Mouse (Mus musculus): ENCODE data around the gene Tmem121. TPM values are rescaled to one million over a fixed set of nuclear protein-coding genes. Genes with fewer than 3 reads are reported as not detected.
A peak's percentile ranks its signal among the peaks of the same experiment; 100 is the strongest.

Gene Tmem121
- polyA plus RNA-seq, 1 experiment from 2014 or later = 17.0 TPM

DNA sequence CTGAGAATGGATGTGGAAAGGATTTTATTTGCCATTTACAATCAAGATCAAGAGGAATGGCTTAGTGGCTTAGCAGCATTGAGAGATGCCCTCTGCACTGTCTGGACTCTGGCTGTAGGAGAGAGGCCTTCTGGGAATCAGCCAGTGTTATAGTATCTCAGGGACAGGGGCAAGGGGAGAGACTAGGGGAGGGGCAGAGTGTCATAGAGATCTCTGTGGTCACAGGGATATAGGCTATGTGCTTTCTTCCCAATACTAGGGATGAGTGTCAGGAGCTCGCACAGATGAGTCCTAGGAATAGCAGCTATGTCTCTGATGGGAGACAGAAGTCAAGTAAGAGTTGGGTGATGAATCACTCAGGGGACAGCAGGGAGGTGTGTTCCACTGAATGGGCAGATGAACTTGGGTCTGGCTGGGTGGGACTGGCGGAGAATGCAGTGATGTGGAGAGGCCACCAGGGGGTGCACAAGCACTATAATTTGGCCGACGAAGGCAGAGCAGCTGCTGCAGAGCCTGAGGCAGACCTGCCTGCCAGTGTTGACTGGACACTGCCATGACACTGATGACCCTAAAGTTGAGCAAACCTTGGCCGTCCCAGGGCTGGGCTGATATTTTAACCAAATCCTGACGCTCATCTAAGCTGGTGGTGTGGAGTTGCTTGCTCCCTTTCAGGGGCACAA, 30.1 kb downstream of the Tmem121 start:
- WGBS = 12% methylated on average over 6 of the region's 6 CpGs
- H3K36me3 ChIP-seq (ENCODE audit: control insufficient read depth, insufficient read depth, low read length) = no peaks in the 10 kb centered on the region
- no peaks in the 10 kb centered on the region for H3K27me3 ChIP-seq (ENCODE audit: control insufficient read depth, insufficient read depth, low read length)
- 0 out of 2 replicates have a peak, but pooled peaks have one; percentile 41 for ATAC-seq (replicated peaks; ENCODE audit: low FRiP score)
- H3K4me3 ChIP-seq (ENCODE audit: low read depth, low read length) = no peak overlapping the region
- no peak overlapping the region for H3K4me2 ChIP-seq (ENCODE audit: low read depth, low read length, severe bottlenecking)
- no peaks in the 10 kb centered on the region for H3K9me3 ChIP-seq (ENCODE audit: control insufficient read depth, low read length)
- no peaks in the 10 kb centered on the region for H3K4me1 ChIP-seq (replicated peaks; ENCODE audit: control insufficient read depth, insufficient read depth, low read length)
- H3K27ac ChIP-seq (ENCODE audit: low read depth, low read length) = no peak overlapping the region
- H3K9ac ChIP-seq (ENCODE audit: low read length) = no peak overlapping the region
- peak; percentile 78 for DNase-seq (ENCODE audit: low spot score)

DNA sequence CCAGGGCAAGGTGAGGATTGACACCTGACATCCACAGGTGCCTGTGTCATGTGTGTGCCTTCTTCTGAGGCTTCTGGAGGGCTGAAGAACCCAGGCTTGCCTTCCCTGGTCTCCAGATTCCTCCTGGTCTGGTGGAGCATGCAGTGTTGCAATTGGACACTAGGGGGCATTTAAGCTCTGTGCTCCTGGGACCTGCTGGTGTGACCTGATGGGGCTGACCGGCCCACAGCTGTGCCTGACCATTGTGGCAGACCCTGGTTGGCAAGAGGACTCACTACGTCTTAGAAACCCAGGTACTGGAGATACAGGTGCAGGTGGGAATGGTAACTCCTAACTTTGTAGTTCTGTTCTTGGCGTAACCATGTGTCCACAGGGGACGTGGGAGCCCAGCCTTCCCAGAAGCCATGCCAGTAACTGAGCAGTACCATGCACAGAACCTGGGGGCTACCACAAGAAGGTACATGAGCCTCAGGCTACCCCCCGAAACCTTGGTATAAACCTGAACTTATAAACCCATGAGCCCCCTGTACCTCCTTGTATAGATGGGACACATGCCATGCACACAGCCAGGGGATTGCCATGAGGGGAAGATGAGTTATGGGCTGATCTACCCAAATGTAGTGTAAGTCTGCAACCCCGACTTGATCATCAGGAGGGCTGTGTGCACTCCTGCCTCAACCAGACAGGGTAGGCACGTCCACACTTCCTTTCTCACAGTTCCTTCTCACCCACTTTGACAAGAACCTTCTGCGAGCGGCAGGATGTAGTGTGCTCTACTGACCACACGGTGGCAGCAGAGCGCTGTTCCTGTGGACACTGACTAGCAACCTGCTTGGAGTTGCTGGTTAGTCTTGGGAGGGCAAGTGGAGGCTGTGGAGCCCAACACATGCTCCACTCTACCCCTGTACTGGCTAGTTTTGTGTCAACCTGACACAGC, 31.8 kb downstream of the Tmem121 start:
- Histone ChIP-seq H3K9me3 (ENCODE audit: control insufficient read depth, low read length) (no peaks in the 10 kb centered on the region), H3K27ac (ENCODE audit: low read depth, low read length) (no peak overlapping the region), H3K4me2 (ENCODE audit: low read depth, low read length, severe bottlenecking) (no peak overlapping the region), H3K36me3 (ENCODE audit: control insufficient read depth, insufficient read depth, low read length) (no peaks in the 10 kb centered on the region), H3K9ac (ENCODE audit: low read length) (no peak overlapping the region), H3K27me3 (ENCODE audit: control insufficient read depth, insufficient read depth, low read length) (no peaks in the 10 kb centered on the region), H3K4me3 (ENCODE audit: low read depth, low read length) (no peak overlapping the region), H3K4me1 (replicated peaks; ENCODE audit: control insufficient read depth, insufficient read depth, low read length) (no peaks in the 10 kb centered on the region)
- peak; percentile 90 for DNase-seq (ENCODE audit: low spot score)
- peak; percentile 28 for ATAC-seq (replicated peaks; ENCODE audit: low FRiP score)
- WGBS = 28% methylated on average over 11 of the region's 11 CpGs

DNA sequence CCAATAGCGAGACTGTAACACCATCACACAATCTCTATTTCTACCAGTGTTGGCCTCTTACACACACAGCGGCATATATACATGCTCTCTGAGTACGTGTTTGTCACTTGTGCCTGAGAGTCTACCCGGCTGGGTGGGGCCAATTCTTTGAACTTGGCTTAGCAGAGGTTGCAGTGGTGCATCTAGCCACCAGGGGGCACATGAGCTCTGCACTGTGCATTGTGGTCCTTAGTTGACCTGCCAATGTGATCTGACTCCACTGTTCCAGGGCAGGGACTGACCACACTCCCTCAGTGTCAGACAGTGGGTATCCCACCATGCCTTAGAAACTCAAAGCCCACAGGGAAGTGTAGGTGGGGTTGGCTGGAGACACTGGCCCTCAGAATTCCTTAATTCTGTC, 34.1 kb downstream of the Tmem121 start:
- ATAC-seq (replicated peaks; ENCODE audit: low FRiP score) = no peak
- WGBS = 64% methylated on average over 4 of the region's 4 CpGs
- peak; percentile 75 for DNase-seq (ENCODE audit: low spot score)
- no peaks in the 10 kb centered on the region for H3K9me3 ChIP-seq (ENCODE audit: control insufficient read depth, low read length)
- no peak overlapping the region for H3K9ac ChIP-seq (ENCODE audit: low read length)
- no peaks in the 10 kb centered on the region for H3K4me1 ChIP-seq (replicated peaks; ENCODE audit: control insufficient read depth, insufficient read depth, low read length)
- no peak overlapping the region for H3K4me2 ChIP-seq (ENCODE audit: low read depth, low read length, severe bottlenecking)
- H3K27ac ChIP-seq (ENCODE audit: low read depth, low read length) = no peak overlapping the region
- H3K36me3 ChIP-seq (ENCODE audit: control insufficient read depth, insufficient read depth, low read length) = no peaks in the 10 kb centered on the region
- no peak overlapping the region for H3K4me3 ChIP-seq (ENCODE audit: low read depth, low read length)
- H3K27me3 ChIP-seq (ENCODE audit: control insufficient read depth, insufficient read depth, low read length) = no peaks in the 10 kb centered on the region

DNA sequence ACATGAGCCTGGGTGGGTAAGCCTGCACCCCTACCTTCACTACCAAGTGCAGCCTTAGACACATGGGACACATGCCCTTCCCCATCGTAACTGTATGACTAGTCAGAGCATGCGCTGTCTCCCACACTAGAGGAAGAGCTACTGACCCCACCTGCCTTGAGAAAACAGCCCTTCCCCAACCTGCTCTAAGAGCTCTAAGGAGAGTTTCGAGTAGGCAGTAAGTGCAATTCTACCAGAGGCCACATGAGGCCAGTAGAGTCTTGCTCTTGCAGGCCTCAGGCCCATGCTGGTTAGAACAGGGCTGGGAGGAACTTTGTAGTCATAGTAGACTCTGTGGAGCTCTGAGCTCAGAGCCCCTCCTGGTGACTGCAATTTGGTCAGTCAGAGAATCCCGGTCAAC, 34.7 kb downstream of the Tmem121 start:
- H3K9ac ChIP-seq (ENCODE audit: low read length) = no peak overlapping the region
- no peaks in the 10 kb centered on the region for H3K27me3 ChIP-seq (ENCODE audit: control insufficient read depth, insufficient read depth, low read length)
- no peak overlapping the region for H3K4me2 ChIP-seq (ENCODE audit: low read depth, low read length, severe bottlenecking)
- ATAC-seq (replicated peaks; ENCODE audit: low FRiP score) (peak; percentile 17; the same call in 1 of the 2 replicates), DNase-seq (ENCODE audit: low spot score) (peak; percentile 70)
- H3K27ac ChIP-seq (ENCODE audit: low read depth, low read length) = no peak overlapping the region
- H3K4me1 ChIP-seq (replicated peaks; ENCODE audit: control insufficient read depth, insufficient read depth, low read length) = no peaks in the 10 kb centered on the region
- 42% methylated on average over 4 of the region's 4 CpGs for WGBS
- H3K9me3 ChIP-seq (ENCODE audit: control insufficient read depth, low read length) = no peaks in the 10 kb centered on the region
- no peak overlapping the region for H3K4me3 ChIP-seq (ENCODE audit: low read depth, low read length)
- no peaks in the 10 kb centered on the region for H3K36me3 ChIP-seq (ENCODE audit: control insufficient read depth, insufficient read depth, low read length)

DNA sequence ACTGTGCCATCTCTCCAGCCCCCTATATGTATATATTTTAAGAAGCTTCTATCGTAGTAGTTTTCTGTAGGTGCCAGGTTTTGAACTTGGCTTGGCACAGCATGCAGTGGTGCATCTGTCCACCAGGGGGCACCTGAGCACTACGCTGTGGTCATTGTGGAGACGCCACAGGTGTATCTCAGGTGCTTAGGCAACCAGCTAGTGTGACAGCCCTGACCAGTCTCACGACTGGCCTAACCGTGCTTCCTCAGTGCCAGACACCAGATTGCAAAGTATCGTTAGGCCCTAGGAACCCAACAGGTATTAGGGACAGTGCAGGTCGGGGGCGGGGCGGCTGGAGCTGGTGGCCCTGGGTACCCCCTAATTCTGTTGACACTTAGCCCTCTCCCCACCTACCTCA, 35.6 kb downstream of the Tmem121 start:
- H3K9ac ChIP-seq (ENCODE audit: low read length) = no peak overlapping the region
- 78% methylated on average over 9 of the region's 9 CpGs for WGBS
- no peaks in the 10 kb centered on the region for H3K9me3 ChIP-seq (ENCODE audit: control insufficient read depth, low read length)
- H3K4me3 ChIP-seq (ENCODE audit: low read depth, low read length) = no peak overlapping the region
- no peak overlapping the region for H3K27ac ChIP-seq (ENCODE audit: low read depth, low read length)
- no peaks in the 10 kb centered on the region for H3K27me3 ChIP-seq (ENCODE audit: control insufficient read depth, insufficient read depth, low read length)
- ATAC-seq (replicated peaks; ENCODE audit: low FRiP score) = no peak
- DNase-seq (ENCODE audit: low spot score) = peak; percentile 54
- no peaks in the 10 kb centered on the region for H3K4me1 ChIP-seq (replicated peaks; ENCODE audit: control insufficient read depth, insufficient read depth, low read length)
- no peaks in the 10 kb centered on the region for H3K36me3 ChIP-seq (ENCODE audit: control insufficient read depth, insufficient read depth, low read length)
- no peak overlapping the region for H3K4me2 ChIP-seq (ENCODE audit: low read depth, low read length, severe bottlenecking)

DNA sequence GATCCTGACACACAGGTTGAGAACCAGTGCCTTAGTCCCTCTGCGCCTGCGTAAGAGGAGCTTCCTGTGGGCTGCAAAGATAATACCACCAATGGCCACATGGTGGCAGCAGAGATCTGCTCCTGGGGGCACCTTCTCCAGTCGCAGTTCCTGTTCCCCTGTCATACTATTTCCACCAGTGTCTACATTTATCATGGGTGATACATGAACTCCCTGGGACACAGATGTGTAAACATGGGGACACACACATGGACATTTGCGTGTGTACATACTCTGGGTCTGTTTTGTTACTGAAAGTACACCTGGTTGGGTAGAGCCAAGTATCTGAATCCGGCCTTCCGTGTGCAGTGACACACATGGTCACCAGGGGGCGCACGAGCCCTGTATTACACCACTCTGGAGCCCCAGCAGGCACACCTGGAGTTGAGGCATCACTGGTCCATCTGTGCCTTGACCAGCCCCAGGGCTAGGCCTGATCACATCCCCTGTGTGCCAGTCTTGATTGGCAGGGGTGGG, 36.4 kb downstream of the Tmem121 start:
- Histone ChIP-seq H3K4me2 (ENCODE audit: low read depth, low read length, severe bottlenecking) (no peak overlapping the region), H3K9ac (ENCODE audit: low read length) (no peak overlapping the region), H3K9me3 (ENCODE audit: control insufficient read depth, low read length) (no peaks in the 10 kb centered on the region), H3K4me1 (replicated peaks; ENCODE audit: control insufficient read depth, insufficient read depth, low read length) (no peaks in the 10 kb centered on the region), H3K27me3 (ENCODE audit: control insufficient read depth, insufficient read depth, low read length) (no peaks in the 10 kb centered on the region), H3K27ac (ENCODE audit: low read depth, low read length) (no peak overlapping the region), H3K36me3 (ENCODE audit: control insufficient read depth, insufficient read depth, low read length) (no peaks in the 10 kb centered on the region), H3K4me3 (ENCODE audit: low read depth, low read length) (no peak overlapping the region)
- peak; percentile 91 for DNase-seq (ENCODE audit: low spot score)
- 17% methylated on average over 8 of the region's 8 CpGs for WGBS
- ATAC-seq (replicated peaks; ENCODE audit: low FRiP score) = peak; percentile 71

DNA sequence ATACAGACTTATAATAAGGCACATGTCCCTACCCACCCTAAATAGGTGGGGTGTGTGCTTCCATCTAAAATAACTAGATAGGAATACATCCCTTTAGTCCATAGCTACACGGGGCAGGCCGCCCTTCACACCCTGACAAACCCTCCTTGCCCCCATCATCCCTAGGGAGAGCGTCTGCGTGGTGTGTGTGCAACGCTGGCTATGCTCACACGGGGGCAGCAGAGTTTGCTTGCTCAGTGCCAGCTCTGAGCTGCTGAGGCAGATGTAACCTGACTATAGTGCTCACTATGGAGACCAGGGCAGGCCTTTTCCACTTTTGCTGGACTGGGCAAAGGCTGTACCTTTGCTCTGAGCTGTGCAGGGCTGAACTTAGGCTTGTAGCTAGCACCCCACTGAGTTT, 37.0 kb downstream of the Tmem121 start:
- WGBS = 31% methylated on average over 6 of the region's 6 CpGs
- ATAC-seq (replicated peaks; ENCODE audit: low FRiP score) (peak; percentile 16), DNase-seq (ENCODE audit: low spot score) (peak; percentile 76)
- Histone ChIP-seq H3K9me3 (ENCODE audit: control insufficient read depth, low read length) (no peaks in the 10 kb centered on the region), H3K27ac (ENCODE audit: low read depth, low read length) (no peak overlapping the region), H3K36me3 (ENCODE audit: control insufficient read depth, insufficient read depth, low read length) (no peaks in the 10 kb centered on the region), H3K4me2 (ENCODE audit: low read depth, low read length, severe bottlenecking) (no peak overlapping the region), H3K4me3 (ENCODE audit: low read depth, low read length) (no peak overlapping the region), H3K4me1 (replicated peaks; ENCODE audit: control insufficient read depth, insufficient read depth, low read length) (no peaks in the 10 kb centered on the region), H3K9ac (ENCODE audit: low read length) (no peak overlapping the region), H3K27me3 (ENCODE audit: control insufficient read depth, insufficient read depth, low read length) (no peaks in the 10 kb centered on the region)

DNA sequence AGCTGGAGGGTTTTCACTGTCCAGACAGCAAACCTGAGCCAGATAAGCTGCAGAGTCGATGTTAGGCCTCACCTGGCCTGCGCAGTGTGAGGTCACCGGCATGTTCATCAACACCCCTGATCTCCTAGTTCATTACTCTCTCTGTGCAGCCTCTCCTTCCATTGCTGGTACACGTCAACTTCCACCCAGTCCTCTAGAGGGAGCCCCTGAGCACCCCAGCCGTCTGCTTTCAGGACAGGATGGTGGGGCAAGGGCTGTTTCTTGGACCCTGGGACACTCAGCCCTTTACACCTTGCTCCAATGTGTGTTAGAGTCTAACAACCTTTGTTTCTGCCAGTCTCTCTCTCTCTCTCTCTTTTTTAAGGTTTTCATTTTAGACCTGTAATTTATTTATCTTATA, 38.5 kb downstream of the Tmem121 start:
- ATAC-seq (replicated peaks; ENCODE audit: low FRiP score) = no peak
- no peak for DNase-seq (ENCODE audit: low spot score)
- H3K27ac ChIP-seq (ENCODE audit: low read depth, low read length) = no peak overlapping the region
- H3K27me3 ChIP-seq (ENCODE audit: control insufficient read depth, insufficient read depth, low read length) = no peaks in the 10 kb centered on the region
- H3K4me3 ChIP-seq (ENCODE audit: low read depth, low read length) = no peak overlapping the region
- no peaks in the 10 kb centered on the region for H3K36me3 ChIP-seq (ENCODE audit: control insufficient read depth, insufficient read depth, low read length)
- WGBS = 82% methylated on average over 5 of the region's 5 CpGs
- no peaks in the 10 kb centered on the region for H3K4me1 ChIP-seq (replicated peaks; ENCODE audit: control insufficient read depth, insufficient read depth, low read length)
- H3K4me2 ChIP-seq (ENCODE audit: low read depth, low read length, severe bottlenecking) = no peak overlapping the region
- H3K9me3 ChIP-seq (ENCODE audit: control insufficient read depth, low read length) = no peaks in the 10 kb centered on the region
- no peak overlapping the region for H3K9ac ChIP-seq (ENCODE audit: low read length)

All from forebrain, embryonic 11.5 days (tissue).